Mouse (Mus musculus) cortical plate, adult 2 months (tissue): Measurements from ENCODE around the gene Prss54. TPM values are rescaled to one million over a fixed set of nuclear protein-coding genes. Genes with fewer than 3 reads are reported as not detected.
"Not testable (repeated sequence)": the region's sequence is repeated elsewhere in the genome, so short reads cannot be mapped to it uniquely, and the experiment has no call there.

Experiments
- H3K27ac ChIP-seq: fragments of 200-500 bp; 2 replicates; pipeline ENCODE4 v1.5.1; 2012; ENCODE audit warnings: low read length, control low read depth, inconsistent platforms; ENCODE audit not compliant: insufficient read depth
- H3K4me1 ChIP-seq: fragments of 200-500 bp; 2 replicates; pipeline ENCODE4 v1.6.1; 2011; ENCODE audit warnings: low read length; ENCODE audit not compliant: control insufficient read depth, insufficient read depth
- H3K4me3 ChIP-seq: fragments of 200-500 bp; 2 replicates; pipeline ENCODE4 v1.5.1; 2011; ENCODE audit warnings: mild to moderate bottlenecking, low read length, control low read depth; ENCODE audit not compliant: insufficient read depth
- CTCF ChIP-seq: fragments of 200-500 bp; IDR thresholded peaks from 2 replicates; pipeline ENCODE4 v1.5.1; 2011; ENCODE audit warnings: mild to moderate bottlenecking, control low read depth, low read length; ENCODE audit not compliant: insufficient read depth; ENCODE audit errors: extremely low read depth
- POLR2A ChIP-seq: fragments of 200-500 bp; IDR thresholded peaks from 2 replicates; pipeline ENCODE4 v1.6.1; 2011; ENCODE audit warnings: mild to moderate bottlenecking, low read length, control low read depth; ENCODE audit not compliant: insufficient read depth; ENCODE audit errors: extremely low read depth
- polyA plus RNA-seq: library from polyadenylated mRNA; depleted of rRNA; stranded (reverse); fragments of >200 nt; gene quantifications from 2 replicates; pipeline ENCODE4 v1.2.3, GENCODE M21; 2012; rRNA removed

The Prss54 gene
- polyA plus RNA-seq: 0.19 TPM in 2 replicates

- TF ChIP-seq POLR2A: no peak
- no peak for TF ChIP-seq CTCF
- no peak within 1 kb of the TSS for H3K4me3 ChIP-seq
- H3K27ac ChIP-seq: no peak within 1 kb of the TSS
- no peaks in the 10 kb centered on the region for H3K4me1 ChIP-seq
Measured at GRCm38 (mm10) chr8:95576240-95576639, at the start of gene Prss54. Gene Prss54, minus strand, starts transcription at chr8:95576340.

GRCm38 (mm10) chr8:95624833-95625232 is 48.7 kb upstream of the Prss54 start:
- Histone ChIP-seq H3K27ac (no peak overlapping the region), H3K4me1 (peaks cover 1% of the 10 kb centered on the region; the same call in 1 of the 2 replicates), H3K4me3 (no peak overlapping the region)
- TF ChIP-seq CTCF (no peak), POLR2A (no peak)

GRCm38 (mm10) chr8:95620046-95620445 is 43.9 kb upstream of the Prss54 start:
- TF ChIP-seq POLR2A (no peak), CTCF (no peak)
- Histone ChIP-seq H3K4me3 (no peak overlapping the region), H3K4me1 (peaks cover 1% of the 10 kb centered on the region; the same call in 1 of the 2 replicates), H3K27ac (no peak overlapping the region)

- H3K4me3 ChIP-seq: no peak overlapping the region
- no peak for TF ChIP-seq POLR2A
- TF ChIP-seq CTCF: no peak
- no peaks in the 10 kb centered on the region for H3K4me1 ChIP-seq
- no peak overlapping the region for H3K27ac ChIP-seq
Measured at GRCm38 (mm10) chr8:95616383-95616782, 40.2 kb upstream of the Prss54 start.

- Histone ChIP-seq H3K4me3 (no peak overlapping the region), H3K4me1 (peaks cover 1% of the 10 kb centered on the region; the same call in 1 of the 2 replicates), H3K27ac (no peak overlapping the region)
- TF ChIP-seq POLR2A (no peak), CTCF (no peak)
Measured at GRCm38 (mm10) chr8:95611769-95612168, 35.6 kb upstream of the Prss54 start.

GRCm38 (mm10) chr8:95610749-95611148 is 34.6 kb upstream of the Prss54 start:
- no peak for TF ChIP-seq CTCF
- no peak for TF ChIP-seq POLR2A
- H3K27ac ChIP-seq: no peak overlapping the region
- no peak overlapping the region for H3K4me3 ChIP-seq
- peaks cover 3% of the 10 kb centered on the region; the same call in 1 of the 2 replicates for H3K4me1 ChIP-seq

- no peak for TF ChIP-seq POLR2A
- no peak for TF ChIP-seq CTCF
- Histone ChIP-seq H3K27ac (no peak overlapping the region), H3K4me1 (peaks cover 3% of the 10 kb centered on the region; the same call in 1 of the 2 replicates), H3K4me3 (no peak overlapping the region)
Measured at GRCm38 (mm10) chr8:95609406-95609805, 33.3 kb upstream of the Prss54 start.

GRCm38 (mm10) chr8:95607210-95607609 is 31.1 kb upstream of the Prss54 start:
- peaks cover 3% of the 10 kb centered on the region; the same call in 1 of the 2 replicates for H3K4me1 ChIP-seq
- peak overlapping the region; percentile 2; the same call in 1 of the 2 replicates for H3K27ac ChIP-seq
- no peak overlapping the region for H3K4me3 ChIP-seq
- TF ChIP-seq CTCF: no peak
- TF ChIP-seq POLR2A: no peak

GRCm38 (mm10) chr8:95606509-95606908 is 30.4 kb upstream of the Prss54 start:
- H3K27ac ChIP-seq, H3K4me3 ChIP-seq, H3K4me1 ChIP-seq: not testable (repeated sequence)

GRCm38 (mm10) chr8:95602168-95602567 is 26.0 kb upstream of the Prss54 start:
- no peak overlapping the region for H3K27ac ChIP-seq
- TF ChIP-seq CTCF: no peak
- no peak for TF ChIP-seq POLR2A
- peaks cover 1% of the 10 kb centered on the region; the same call in 1 of the 2 replicates for H3K4me1 ChIP-seq
- H3K4me3 ChIP-seq: no peak overlapping the region

GRCm38 (mm10) chr8:95601306-95601705 is 25.2 kb upstream of the Prss54 start:
- no peak overlapping the region for H3K27ac ChIP-seq
- H3K4me3 ChIP-seq: no peak overlapping the region
- no peaks in the 10 kb centered on the region for H3K4me1 ChIP-seq
- TF ChIP-seq POLR2A: no peak
- TF ChIP-seq CTCF: no peak
